Mouse (Mus musculus) Muller cell, postnatal 12 days (primary cell): ENCODE results near the gene Pdap1.
"Not testable (repeated sequence)": the region's sequence is repeated elsewhere in the genome, so short reads cannot be mapped to it uniquely, and the experiment has no call there.

Source experiments
- DNase-seq: peaks from one replicate; pipeline ENCODE4 v3.0.0-alpha.2; 2015; ENCODE audit errors: inconsistent ontology term

The Pdap1 gene

DNA sequence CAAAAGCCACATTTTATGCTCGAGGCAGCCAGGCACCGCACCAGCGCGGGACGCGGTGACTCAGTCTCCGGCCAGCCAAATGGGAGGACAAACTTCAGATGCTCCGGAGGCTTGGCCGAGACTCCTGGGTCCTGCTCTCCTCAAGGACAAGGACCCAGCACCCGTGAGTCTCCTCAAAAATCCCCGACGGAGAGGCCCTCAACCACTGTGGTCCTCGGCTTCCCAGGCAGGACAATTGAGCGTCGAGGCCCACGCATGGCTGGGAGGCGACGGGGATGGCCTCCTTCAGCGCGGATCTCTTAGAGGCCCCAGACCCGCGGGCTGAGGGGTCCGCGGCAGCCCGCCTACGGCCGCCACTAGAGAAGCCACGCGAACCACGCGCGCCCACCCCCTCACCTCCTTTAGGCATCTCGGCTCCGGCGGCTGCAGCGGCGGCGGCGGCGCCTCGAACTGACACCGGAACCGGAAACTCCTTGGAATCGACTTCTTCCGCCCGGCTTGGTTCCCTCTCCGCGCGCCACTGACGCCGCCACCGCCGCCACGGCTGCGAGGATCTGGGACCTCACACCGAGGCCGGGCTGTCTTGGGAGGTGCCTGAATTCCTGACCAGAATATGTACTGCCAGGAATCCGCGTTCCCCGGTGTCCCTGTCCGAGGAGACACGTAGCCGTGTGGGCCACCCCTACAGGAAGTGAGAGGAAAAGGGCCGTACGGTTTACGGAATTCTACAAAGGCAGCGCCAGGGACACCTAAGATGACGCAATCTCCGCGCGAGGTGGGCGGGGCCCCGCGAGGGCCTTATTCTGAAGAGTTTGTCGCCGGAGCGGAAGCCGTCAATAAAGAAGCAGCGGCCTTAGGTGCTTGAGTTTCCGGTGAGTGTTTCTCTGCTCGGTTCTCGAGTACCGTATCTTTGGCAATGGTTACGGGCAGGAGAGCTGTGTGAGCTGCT lies at the start of gene Pdap1, which contains the start of gene Bud31:
Gene Pdap1 (minus strand): TSS at position 668 of the 949 bp plus-strand sequence.
Gene Bud31 (plus strand): TSS at position 792 of the 949 bp plus-strand sequence.
- peak; percentile 95 for DNase-seq

DNA sequence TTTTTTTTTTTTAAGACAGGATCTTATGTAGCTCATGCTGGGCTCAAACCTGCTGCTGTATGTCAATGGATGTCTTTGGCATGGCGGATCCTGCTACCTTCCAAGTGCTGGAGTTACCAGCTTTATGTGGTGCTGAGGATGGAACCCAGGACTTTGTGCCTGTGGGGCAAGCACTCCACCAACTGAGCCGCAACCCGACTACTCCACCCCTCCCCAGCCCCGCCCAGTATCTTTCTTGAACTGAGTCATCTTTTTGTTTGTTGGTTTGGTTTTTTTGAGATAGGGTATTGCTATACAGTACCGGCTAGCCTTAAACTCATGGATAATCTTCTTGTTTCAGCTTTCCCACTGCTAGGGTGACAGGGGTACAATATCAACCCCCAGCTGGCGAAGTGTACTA lies 49.4 kb upstream of the Pdap1 start:
- DNase-seq, result no peak

DNA sequence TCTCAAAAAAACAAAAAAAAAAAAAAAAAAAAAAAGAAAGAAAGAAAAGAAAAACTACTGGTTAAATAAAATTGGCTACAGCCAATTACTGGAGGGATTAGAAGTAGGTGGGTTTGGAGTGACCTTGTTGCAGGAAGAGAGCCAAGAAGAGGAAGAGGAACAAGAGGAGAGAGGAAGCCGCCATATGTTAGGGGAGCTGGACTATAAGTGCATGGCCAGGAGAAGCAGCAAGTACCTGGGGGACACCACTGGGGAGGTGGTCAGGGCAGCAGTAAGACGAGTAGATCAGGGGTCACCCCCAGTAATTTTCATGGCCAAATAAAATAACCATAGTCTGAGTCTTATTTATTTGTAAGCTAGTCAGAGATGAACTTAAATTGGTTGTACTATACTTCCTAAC lies 45.2 kb upstream of the Pdap1 start:
- no peak for DNase-seq

DNA sequence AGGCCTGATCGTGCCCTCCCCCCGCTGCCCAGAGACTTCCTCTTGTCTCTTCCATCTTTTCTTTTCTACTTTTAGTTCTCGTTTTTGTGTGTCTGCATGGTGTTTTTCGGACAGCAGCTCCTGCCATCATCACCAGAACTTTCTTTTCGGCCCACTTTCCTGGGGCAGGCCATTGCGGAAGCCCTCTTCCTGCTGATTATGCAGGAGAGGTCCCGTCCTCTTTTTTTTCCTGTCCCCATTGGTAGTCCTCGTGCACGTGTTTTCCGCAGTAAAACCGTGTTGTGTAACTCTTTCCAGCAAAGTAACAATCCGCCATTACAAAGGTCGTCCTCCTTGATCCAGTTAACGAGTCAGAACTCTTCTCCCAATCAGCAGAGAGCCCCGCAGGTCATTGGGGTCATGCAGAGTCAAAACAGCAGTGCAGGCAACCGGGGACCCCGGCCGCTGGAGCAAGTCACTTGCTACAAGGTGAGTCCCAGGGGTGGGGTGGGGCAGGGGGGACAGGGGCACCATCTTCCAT lies 38.5 kb upstream of the Pdap1 start:
- no peak for DNase-seq

DNA sequence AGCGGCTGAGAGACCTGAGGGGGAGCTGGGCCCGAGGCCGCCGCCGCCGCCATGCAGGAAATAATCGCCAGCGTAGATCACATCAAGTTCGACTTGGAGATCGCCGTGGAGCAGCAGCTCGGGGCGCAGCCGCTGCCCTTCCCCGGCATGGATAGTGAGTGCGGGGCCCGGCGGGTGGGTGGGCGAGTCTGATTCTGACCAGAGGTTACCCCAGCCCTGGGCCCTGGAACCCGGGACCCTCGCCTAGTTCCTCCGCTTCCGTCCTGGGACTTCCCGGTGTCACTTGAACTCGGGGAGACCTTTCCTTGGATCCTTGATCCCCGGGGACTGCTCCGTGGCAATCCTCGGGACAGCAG lies 27.2 kb upstream of the Pdap1 start:
- DNase-seq, result no peak

DNA sequence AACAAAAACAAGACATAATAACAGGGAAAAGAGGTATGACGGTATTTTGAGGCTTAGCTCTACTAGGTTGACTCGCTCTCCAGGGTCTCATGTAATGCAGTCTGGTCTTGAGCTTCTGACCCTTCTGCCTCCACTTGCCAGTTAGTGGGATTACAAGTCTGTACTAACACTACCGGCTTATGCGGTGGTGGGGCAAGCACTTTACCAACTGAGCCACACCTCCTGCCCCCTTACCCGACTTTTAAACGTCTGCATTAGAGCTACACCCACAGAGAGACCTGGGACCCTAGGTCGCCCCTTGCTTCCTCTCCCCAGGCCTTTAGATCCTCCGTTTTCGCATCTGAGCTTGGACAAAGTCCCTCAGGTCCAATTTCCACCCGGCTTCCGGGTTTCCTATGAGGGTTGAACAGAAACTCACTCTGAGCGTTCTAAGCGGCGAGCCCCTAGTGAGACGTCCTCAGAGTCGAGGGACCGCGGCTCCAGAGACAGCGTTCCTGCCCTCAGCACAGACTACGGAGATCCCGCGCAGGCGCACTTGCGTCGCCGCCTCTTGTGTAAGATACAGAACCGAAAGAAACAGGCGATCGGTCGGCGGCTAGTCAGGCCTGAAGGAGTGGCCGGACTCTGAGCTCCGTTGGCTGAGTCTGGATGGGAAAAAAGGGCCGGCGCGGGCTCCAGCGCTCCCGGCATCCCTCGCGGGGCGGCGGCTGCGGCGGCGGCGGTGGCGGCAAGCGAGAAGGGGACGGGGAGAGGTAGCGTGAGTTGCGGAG lies 26.7 kb upstream of the Pdap1 start, which contains the start of the genes Ptcd1 and Cpsf4:
Gene Ptcd1 (minus strand): TSS at position 573 of the 770 bp plus-strand sequence.
Gene Cpsf4 (plus strand): TSS at position 678 of the 770 bp plus-strand sequence.
- DNase-seq, result peak; percentile 98

DNA sequence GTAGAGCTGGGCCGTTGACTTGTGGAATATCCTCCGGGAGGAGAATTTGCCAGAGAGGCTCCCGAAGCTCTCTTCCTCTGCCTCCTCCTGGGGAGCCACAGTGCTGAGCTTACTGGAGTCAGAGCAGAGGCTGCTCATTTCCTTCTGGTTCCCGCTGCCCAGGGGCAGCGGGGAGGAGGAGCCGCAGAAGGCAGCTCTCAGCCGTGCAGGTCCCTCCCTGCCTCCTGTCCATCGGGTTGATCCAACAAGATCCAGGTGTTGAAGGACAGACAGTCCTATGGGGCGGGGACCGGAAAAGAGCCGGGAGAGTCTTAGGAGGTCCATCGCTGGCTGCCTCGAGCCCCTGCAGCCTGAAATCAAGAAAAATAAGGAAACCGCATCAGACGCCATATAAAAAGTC lies 25.1 kb upstream of the Pdap1 start:
- DNase-seq, result no peak

DNA sequence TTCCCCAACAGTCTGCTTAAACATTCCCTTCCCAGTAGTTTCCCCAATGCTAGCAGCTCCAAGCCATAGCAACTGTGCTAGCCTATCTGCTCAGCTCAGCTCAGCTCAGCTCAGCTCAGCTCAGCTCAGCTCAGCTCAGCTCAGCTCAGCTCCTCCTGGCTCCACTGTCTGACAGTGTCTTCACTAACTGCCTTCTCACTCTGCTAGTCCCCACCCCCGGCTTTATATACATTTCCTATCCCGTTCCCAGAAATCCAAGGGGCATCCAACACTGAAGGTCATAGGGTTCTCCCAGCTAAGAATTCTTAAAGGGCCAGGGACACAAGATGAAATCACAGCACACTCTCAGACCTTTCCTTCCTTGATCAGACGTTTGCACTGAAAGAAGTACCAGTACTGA lies 24.7 kb upstream of the Pdap1 start:
- no peak for DNase-seq

DNA sequence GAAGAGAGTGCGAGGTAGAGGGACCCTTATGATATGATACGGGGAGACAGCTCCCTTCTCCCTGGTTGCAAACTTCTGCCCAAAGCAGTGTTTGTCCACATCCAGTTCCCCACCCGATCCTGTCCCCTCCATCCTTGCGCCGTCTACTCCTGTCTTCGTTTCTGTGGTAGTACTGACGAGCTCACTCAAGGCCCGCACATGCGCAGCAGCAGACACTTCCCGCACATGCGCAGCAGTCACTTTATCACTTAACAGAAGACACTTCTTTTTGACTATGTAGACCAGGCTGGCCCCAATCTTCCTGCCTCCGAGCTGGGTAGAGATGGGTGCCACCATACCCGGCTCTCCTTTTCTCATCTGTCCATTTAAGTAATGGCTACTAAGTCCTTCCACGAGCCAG lies 21.3 kb upstream of the Pdap1 start:
- DNase-seq, result no peak

DNA sequence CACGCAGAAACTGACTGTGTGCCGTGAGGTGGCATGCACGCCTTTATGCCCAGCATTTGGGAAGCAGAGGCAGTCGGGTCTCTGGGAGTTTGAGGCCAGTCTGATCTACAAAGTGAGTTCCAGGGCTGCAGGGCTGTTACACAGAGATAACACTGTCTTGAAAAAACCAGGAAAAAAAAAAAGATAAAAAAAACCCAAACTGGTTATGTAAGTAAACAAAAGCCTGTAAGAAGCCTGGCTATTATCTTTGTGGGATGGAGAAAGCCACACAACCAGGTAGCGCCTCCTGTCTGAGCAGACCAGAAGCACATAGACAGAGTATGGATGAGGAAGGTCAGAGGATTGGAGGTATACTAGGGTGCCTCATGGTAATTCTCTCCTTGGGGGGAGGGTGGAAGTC lies 12.7 kb upstream of the Pdap1 start:
- DNase-seq, result no peak

DNA sequence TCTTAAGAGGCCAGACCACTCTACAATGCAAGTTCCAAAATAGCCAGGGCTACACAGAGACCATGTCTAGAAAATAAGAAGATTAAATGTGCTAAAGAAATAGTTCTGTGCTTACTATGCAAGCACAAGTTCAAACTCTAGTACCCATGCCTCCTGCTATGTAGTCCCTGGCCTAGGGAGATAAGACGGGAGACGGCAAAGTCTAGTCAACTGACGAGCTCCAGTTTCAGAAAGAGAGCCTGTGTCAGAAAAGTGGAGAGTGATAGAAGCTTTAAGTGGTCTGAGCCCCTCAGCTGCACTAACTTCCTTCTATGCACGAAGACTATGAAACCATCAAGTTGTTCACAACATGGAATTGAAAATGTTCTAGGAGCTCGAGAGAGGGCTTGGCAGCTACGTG lies 9.3 kb upstream of the Pdap1 start:
- DNase-seq, result no peak

DNA sequence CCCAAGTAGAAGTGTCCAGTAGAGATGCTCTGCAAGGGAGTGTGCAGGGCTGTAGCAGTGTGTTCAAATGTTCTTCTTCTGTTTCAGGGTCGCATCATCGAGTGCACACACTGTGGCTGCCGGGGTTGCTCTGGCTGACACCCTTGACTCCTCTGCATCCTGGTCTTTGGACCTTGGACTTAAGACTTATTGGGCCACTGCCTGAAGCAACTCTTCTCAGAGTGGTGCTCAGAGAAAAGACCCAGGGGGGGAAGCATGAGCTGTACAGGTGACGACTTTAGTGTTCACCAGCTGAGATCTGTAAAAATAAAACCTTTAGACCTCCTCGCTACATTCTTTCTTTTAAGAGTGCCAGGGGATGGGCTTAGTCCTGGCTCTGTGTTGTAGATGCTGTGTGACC lies 7.7 kb upstream of the Pdap1 start:
- no peak for DNase-seq

DNA sequence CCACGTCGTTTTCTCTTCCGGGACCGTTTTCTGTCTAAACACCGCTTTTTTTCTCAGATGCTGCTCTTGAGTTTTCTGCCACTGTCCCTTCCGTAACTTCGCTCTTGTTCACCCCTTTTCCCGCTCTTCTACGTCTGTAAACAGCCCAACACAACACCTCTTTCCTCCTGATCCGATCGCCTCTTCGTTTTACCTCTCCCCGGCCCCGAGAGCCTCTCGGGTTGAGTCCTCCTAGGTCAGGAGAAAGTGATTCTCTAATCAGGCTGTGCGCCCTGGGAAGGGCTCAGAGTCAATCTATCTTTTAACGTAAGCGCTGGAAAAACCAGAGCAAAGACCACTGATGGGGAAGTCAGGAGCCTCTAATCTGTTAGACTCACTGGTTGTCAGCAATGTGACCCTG lies 573 bp upstream of the Pdap1 start:
- no peak for DNase-seq

DNA sequence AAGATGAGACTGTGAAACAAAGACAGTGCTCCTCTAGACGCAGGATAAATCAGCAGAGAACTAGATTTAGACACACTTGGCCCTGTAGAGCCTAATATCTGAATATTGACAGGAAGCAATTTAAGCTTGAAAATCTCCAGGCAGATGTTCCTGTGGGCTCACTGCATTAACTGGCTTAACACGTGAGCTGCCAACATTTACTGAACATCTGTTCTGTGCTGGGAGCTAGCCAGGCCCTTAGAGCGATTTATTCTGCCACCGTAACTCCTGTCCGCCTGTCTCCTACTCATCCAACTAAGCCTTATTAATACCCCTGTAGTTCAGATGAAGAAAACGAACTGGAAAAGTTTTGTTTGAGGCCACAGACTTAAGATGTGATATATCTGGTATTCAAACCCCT lies 1.2 kb downstream of the Pdap1 start:
- DNase-seq, result peak; percentile 34

DNA sequence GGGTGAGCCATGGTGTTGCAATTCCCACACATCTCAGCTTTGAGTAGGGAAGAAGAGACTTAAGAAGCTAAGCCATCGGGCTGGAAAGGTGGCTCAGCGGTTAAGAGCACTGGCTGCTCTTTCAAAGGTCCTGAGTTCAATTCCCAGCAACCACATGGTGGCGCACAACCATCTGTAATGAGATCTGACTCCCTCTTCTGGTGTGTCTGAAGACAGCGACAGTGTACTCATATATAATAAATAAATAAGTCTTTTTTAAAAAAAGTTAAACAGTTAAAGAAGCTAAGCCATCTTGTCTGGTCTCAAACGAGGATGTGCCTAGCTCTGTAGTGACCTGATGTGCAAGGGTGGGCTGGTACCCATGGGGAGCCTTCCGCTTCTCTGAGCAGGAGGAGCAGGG lies 6.8 kb downstream of the Pdap1 start:
- not testable (repeated sequence) for DNase-seq

DNA sequence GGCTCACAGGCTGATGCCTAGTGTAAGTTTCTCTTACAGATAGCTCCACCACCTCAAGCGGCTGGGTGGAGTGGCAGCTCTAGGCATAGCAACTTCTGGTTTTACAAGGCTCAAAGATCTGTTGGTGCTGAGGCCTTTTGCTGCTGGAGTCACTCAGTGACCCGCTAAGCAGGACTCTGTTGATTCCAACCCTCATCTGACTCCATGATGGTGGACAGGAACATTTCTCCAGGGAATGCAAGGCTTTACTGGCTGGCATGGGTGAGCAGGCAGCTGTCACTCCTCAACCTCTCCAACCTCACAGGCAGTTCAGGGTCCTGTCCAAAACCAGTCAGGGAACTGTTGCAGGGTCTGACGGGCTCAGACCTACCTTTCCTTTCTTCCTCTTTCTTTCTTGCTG lies 9.0 kb downstream of the Pdap1 start:
- DNase-seq, result no peak

DNA sequence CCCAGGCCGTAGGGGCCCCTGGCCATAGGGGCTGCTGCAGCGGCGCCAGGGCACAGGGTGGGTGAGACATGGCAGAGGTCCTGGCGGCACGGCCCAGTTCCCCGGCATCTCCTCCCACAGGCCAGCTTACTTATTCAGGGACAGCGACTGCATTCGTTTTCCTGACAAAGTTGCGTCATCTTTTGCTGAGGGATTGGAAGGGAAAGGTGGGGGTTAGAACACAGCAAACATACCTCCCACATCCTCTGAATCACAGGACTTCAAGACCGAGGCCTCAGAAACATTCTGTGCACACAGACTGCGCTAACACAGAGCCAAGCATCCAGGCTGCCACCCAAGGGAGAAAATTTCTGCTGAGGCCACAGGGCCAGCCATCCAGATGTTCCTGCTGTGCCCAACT lies 9.8 kb downstream of the Pdap1 start:
- no peak for DNase-seq

DNA sequence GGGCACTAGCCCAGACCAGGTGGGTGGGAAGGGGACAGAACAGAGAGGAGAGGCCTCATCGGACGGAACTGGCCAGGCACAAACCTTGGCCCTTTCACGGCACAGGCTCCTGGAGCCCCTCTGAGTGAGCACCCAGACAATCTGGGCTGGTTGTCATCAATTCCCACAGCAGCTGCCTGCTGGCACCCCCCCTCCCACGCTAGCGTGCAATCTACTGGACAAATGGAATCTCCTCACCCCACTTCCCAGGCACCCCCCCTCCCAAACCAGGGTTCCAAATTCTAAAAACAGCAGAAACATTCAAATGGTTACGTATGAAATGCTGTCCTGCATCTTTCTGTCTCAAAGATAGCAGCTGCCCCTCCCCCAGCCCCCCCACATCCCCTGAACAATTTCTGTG lies 10.3 kb downstream of the Pdap1 start:
- not testable (repeated sequence) for DNase-seq

DNA sequence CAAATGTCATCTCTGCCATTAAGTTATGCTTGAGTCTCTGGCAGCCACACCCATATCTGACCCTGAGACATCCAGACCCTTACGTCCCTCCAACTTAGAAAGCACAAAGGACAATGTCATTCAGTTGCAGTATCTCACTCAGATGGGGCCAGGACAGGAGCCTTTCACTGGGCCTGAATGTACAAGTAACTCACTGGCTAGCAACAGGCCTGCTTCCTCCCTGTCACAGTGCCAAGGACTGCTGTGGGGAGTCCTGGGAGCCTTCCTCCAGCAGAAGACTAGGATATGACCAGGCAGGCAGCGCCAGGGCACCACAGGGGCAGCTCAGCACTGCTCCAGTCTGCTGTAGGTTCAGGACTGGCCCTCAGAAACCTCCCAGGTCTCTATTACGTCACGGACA lies 10.9 kb downstream of the Pdap1 start:
- DNase-seq, result no peak

DNA sequence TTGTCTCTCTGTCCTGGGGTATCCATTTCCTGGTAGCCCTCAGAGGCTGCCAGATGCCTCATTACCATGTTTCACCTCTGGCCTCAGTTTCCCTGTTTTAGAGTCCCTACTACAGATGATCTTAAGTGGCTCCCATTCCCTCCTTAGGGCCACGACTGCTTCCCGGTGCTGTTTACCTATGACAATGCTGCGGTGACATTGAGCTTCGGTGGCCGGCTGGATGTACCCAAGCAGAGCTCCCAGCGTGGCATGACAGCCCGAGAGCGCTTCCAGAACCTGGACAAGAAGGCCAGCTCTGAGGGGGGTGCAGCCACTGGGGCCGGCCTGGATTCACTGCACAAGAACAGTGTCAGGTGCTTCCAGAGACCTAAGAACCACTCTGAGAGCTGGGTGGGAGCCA lies 13.5 kb downstream of the Pdap1 start:
- DNase-seq, result no peak

DNA sequence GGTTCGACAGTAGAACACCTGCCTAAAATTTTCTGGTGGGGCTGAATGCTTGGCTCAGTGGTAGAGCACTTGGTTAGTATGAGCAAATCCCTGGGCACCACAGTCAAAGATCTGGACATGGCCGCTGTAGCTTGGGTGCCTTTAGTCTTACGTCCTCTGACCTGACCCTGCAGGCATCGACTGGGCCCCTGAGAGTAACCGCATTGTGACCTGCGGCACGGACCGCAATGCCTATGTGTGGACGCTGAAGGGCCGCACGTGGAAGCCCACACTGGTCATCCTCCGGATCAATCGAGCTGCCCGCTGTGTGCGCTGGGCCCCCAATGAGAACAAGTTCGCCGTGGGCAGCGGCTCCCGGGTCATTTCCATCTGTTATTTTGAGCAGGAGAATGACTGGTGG lies 16.6 kb downstream of the Pdap1 start:
- DNase-seq, result no peak

DNA sequence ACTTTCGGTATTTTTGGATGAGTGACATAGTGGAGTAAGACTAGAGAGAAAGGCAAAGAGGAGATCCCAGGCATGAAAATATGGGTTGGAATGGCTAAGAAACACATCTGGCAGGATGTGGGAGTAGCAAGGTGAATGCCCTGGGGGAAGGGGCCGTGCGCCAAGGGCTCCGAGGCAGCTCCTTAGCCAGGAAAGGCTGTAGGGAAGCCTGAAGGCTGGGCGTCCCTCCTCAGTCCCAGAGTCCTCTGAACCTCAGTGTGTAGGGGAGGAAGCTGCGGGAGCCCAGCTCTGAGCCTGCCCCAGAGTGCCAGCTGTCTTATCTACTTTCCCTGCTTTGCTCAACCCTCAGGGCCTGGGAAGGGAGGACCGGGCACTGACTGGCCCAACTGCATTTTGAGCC lies 19.1 kb downstream of the Pdap1 start:
- no peak for DNase-seq

DNA sequence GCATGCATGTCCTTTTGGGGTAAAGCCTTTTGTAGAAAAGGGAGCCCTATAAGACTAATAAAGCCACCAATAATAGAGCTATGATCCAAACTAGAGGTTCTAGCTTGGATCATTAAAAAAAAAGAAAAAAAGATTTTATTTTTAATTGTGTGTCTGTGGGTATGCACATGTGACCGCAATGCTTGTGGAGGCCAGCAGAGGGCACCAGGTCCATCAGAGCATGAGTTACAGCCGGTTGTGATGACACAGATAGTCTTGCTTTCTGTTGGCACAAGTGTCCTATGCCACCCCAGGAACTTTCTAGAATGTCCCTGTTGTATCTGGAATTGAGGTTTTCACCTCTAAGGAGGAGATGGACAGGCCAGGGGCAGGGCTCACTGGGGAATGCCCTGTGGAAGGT lies 20.7 kb downstream of the Pdap1 start:
- no peak for DNase-seq
